Comparison of ENCODE assay signal across 18 mouse cellular contexts in genomic region chr14:20638702-20639101, GRCm38 (mm10). TPM values are rescaled to one million over a fixed set of nuclear protein-coding genes. Genes with fewer than 3 reads are reported as not detected.
"Had no signal": no experiment of that assay in that cellular context is flagged by ENCODE, and none has a peak within 500 bp of the region (broad histone marks: within the 10 kb centered on the region; RNA-seq: fewer than 3 reads in every experiment).

No protein-coding gene starts in this region.

- H3K9me3 ChIP-seq: neural tube, embryonic 13.5 days; neural tube, embryonic 15.5 days; stomach, embryonic 15.5 days had no signal

- H3K27me3 ChIP-seq: neural tube, embryonic 13.5 days; neural tube, embryonic 15.5 days; stomach, embryonic 15.5 days had no signal

- H3K4me3 ChIP-seq: neural tube, embryonic 13.5 days; neural tube, embryonic 15.5 days; stomach, embryonic 15.5 days had no signal

- H3K4me1 ChIP-seq: stomach, embryonic 15.5 days had no signal

- DNase-seq: retina, postnatal 1 day; right cerebral cortex, adult 18-20 months; right cerebral cortex, postnatal 14 days; right cerebral cortex, postnatal 25 days; right cerebral cortex, postnatal 4 days; spleen, adult 18-20 months; thymus, adult 18-20 months; thymus, adult 2 months; thymus, postnatal 14 days; thymus, postnatal 36 days; thymus, postnatal 4 days had no signal

- H3K9ac ChIP-seq: neural tube, embryonic 13.5 days; neural tube, embryonic 15.5 days; stomach, embryonic 15.5 days had no signal

- H3K36me3 ChIP-seq: neural tube, embryonic 13.5 days; neural tube, embryonic 15.5 days; stomach, embryonic 15.5 days had no signal

- H3K27ac ChIP-seq: neural tube, embryonic 13.5 days; neural tube, embryonic 15.5 days; stomach, embryonic 15.5 days; stomach, postnatal 0 days had no signal

RNA-seq across cellular contexts. Expression of gene Myoz1, which starts 17.6 kb away (rescaled TPM):
- total RNA-seq: neutrophil, adult 5-6 weeks had no signal
- polyA plus RNA-seq: neural tube, embryonic 13.5 days; small intestine, adult 2 months; spleen, adult 2 months had no signal

RNA-seq across cellular contexts. Expression of gene Synpo2l, which starts 29.5 kb away (rescaled TPM):
- total RNA-seq: neutrophil, adult 5-6 weeks had no signal
